Mouse (Mus musculus) hindbrain, embryonic 10.5 days (tissue): ENCODE data around the gene Atp2b4. TPM values are rescaled to one million over a fixed set of nuclear protein-coding genes. Genes with fewer than 3 reads are reported as not detected.

Experiments used
- DNase-seq: peaks from one replicate; pipeline ENCODE4 v3.0.0-alpha.2; 2017; ENCODE audit warnings: low spot score
- H3K27ac ChIP-seq: fragments of 300-500 bp; sonication (generic); 2 replicates; pipeline ENCODE4 v1.5.1; 2016; ENCODE audit warnings: mild to moderate bottlenecking, moderate library complexity
- H3K27me3 ChIP-seq: fragments of 300-500 bp; sonication (generic); 2 replicates; pipeline ENCODE4 v1.6.1; 2016; ENCODE audit warnings: mild to moderate bottlenecking; ENCODE audit not compliant: poor library complexity, insufficient read depth, severe bottlenecking
- H3K36me3 ChIP-seq: fragments of 300-500 bp; sonication (generic); 2 replicates; pipeline ENCODE4 v1.6.1; 2016; ENCODE audit warnings: mild to moderate bottlenecking, moderate library complexity
- H3K4me1 ChIP-seq: fragments of 300-500 bp; sonication (generic); replicated peaks from 2 replicates; pipeline ENCODE4 v1.6.1; 2016; ENCODE audit warnings: mild to moderate bottlenecking
- H3K4me3 ChIP-seq: fragments of 300-500 bp; sonication (generic); 2 replicates; pipeline ENCODE4 v1.5.1; 2016; ENCODE audit warnings: mild to moderate bottlenecking, moderate library complexity
- H3K9me3 ChIP-seq: fragments of 300-500 bp; sonication (generic); 2 replicates; pipeline ENCODE4 v1.6.1; 2016; ENCODE audit warnings: mild to moderate bottlenecking, moderate library complexity
- WGBS: fragments of 180-500 bp; shearing (Covaris S2); methylation state at CpG from one replicate; pipeline ENCODE4 v1.1.7; 2016; 5-methylcytosine and 5-hydroxymethylcytosine counted together
- polyA plus RNA-seq: library from polyadenylated mRNA; unstranded; fragments of >200 nt; fragmentation: Nextera tagmentation; extraction: Ambion mirVana; gene quantifications from 2 replicates; pipeline ENCODE4 v1.2.1, GENCODE M21; 2016

Atp2b4 gene
- polyA plus RNA-seq, 1 experiment from 2014 or later: 4.6 TPM

DNA sequence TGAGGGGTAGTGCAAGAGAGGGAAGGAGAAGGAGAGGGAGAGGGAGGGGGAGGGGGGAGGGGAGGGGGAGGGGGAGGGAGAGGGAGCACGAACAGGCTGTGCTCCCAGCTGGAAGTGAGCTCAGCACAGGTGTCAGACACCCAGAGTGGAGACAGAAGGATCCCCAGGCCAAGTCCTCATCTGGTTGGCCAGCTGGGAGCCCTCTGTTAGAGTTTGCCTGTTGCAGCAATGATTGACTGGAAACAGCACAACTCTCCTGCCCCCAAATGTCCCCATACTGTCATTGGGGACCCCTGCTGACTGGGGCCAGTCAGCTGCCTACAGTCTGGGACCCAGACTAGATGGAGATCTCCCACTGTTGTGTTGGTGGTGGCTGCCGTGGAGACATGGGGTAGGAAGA lies 19.3 kb upstream of the Atp2b4 start:
- Histone ChIP-seq H3K4me1 (peaks cover 32% of the 10 kb centered on the region), H3K4me3 (no peak overlapping the region), H3K36me3 (no peaks in the 10 kb centered on the region), H3K27me3 (peaks cover 30% of the 10 kb centered on the region), H3K9me3 (no peaks in the 10 kb centered on the region), H3K27ac (0 out of 2 replicates have a peak overlapping the region, but pooled peaks have one; percentile 16)
- DNase-seq: no peak
- 29% methylated on average over 2 of the region's 2 CpGs for WGBS

DNA sequence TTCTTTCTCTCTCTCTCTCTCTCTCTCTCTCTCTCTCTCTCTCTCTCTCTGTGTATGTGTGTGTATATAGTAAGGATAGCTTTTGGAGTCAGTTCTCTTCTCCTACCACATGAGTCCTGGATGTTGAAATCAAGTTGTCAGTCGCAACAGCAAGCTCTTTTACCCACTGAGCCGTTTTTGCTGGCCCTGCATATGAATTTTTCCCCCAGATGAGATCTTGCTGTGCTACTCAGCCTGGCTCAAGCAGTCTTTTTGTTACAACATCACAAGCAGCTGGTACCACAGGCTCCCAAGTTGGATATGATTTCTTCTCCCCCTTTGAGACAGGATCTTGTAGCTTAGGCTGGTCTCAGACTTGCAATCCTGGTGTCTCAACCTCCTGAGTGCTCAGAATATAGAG lies 17.7 kb upstream of the Atp2b4 start:
- H3K27me3 ChIP-seq: peaks cover 30% of the 10 kb centered on the region
- no peak overlapping the region for H3K27ac ChIP-seq
- H3K4me3 ChIP-seq: no peak overlapping the region
- H3K36me3 ChIP-seq: no peaks in the 10 kb centered on the region
- WGBS: 82% methylated on average over 2 of the region's 2 CpGs
- no peaks in the 10 kb centered on the region for H3K9me3 ChIP-seq
- H3K4me1 ChIP-seq: peaks cover 27% of the 10 kb centered on the region
- no peak for DNase-seq

DNA sequence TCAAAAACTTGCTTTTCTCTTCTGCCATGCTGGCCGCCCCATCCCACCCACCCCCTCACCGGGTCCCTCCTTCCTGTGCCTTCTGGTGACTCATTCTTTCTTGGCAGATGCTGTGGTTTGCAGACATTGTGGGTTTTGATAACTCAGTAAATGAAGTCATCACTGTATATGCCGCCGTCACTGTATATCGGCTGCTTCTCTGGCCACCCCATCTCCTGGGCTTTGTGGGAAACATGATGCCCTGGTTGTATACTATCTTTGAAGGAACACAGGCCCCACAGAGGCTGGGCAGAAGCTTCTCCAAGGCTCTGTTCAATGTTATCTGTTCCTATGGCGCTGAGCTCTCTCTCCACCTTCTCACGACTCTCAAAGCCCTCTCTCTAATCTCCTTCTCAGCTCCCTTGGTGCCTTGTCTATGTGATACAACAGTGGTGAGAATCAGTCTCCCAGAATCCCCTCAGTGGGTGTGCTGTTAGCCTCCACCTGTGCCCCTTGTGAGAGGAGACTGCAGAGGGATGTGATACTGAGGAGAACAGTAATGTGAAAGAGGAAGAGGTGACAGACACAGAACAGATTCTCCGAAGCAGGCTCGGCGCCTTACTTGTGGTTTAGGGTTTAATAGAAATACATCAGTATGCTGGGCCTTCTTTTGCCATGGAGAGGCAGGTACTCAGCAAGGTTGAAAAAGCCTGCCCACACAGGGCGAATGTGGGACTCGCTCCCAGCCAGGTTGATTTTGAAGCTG lies 15.1 kb upstream of the Atp2b4 start:
- DNase-seq: no peak
- peaks cover 14% of the 10 kb centered on the region for H3K4me1 ChIP-seq
- no peaks in the 10 kb centered on the region for H3K9me3 ChIP-seq
- no peak overlapping the region for H3K27ac ChIP-seq
- no peak overlapping the region for H3K4me3 ChIP-seq
- WGBS: 78% methylated on average over 12 of the region's 12 CpGs
- peaks cover 11% of the 10 kb centered on the region for H3K27me3 ChIP-seq
- H3K36me3 ChIP-seq: no peaks in the 10 kb centered on the region

DNA sequence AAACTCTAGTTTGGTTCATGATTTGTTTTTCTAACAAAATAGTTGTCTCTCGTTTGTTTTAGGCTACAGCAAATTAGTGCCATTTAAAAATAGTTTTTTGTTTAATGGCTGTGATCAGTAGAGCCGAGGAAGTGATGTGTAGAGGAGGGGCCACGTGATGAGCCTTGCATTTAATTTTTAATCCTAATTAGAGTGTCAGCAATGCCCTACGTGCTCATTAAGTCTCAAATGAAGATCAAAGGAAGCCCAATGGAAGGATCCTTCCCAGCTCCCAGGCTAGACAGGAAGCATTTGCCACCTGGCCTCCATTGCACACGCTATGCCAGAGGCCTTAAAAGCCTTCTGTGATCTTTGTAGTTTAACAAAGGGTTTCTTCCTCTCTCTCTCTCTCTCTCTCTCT lies 8.5 kb upstream of the Atp2b4 start:
- Histone ChIP-seq H3K36me3 (no peaks in the 10 kb centered on the region), H3K27me3 (peaks cover 2% of the 10 kb centered on the region; the same call in 1 of the 2 replicates), H3K4me1 (no peaks in the 10 kb centered on the region), H3K9me3 (no peaks in the 10 kb centered on the region), H3K27ac (no peak overlapping the region), H3K4me3 (no peak overlapping the region)
- WGBS: 74% methylated on average over 5 of the region's 5 CpGs
- DNase-seq: no peak

DNA sequence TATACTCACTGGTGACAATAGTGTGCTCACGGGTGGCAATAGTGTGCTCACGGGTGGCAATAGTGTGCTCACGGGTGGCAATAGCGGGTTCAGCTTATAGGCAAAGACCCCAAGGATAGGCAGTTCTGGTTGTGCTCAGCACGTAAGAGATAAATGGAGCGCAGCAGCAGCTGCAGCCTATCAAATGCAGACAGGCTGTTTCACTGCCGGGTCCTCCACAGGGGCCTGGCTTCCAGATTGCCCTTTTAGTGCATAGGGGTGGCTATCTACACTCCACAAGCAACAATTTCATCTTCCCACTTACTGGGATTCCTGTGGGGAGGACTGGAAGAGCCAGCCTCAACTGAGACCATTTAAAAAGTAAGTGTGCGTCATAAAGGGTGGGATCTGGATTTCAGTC lies 7.2 kb upstream of the Atp2b4 start:
- H3K27ac ChIP-seq: no peak overlapping the region
- peaks cover 9% of the 10 kb centered on the region for H3K27me3 ChIP-seq
- H3K4me3 ChIP-seq: no peak overlapping the region
- H3K4me1 ChIP-seq: peaks cover 7% of the 10 kb centered on the region; the same call in 1 of the 2 replicates
- H3K36me3 ChIP-seq: no peaks in the 10 kb centered on the region
- DNase-seq: no peak
- no peaks in the 10 kb centered on the region for H3K9me3 ChIP-seq
- 86% methylated on average over 8 of the region's 8 CpGs for WGBS

DNA sequence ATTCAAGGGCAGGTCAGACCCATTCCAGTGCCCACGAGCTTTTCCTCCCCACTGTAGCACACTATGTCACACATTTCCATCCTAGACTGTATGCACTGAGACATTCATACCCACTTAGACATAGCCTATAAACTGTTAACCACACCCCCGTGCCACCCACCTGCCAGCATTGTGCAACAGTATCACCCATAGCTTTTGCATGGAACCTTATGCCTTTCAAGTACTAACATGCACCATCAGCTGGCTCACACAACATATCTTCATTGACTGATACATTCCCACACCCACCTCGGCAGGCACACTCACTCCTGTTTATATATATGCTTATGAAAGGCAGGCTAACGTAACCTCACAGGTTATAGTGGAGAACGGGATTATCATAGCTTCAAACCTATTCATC lies 902 bp upstream of the Atp2b4 start:
- H3K9me3 ChIP-seq: no peaks in the 10 kb centered on the region
- peaks cover 49% of the 10 kb centered on the region for H3K27me3 ChIP-seq
- H3K4me1 ChIP-seq: peaks cover 57% of the 10 kb centered on the region
- H3K4me3 ChIP-seq: no peak overlapping the region
- H3K36me3 ChIP-seq: no peaks in the 10 kb centered on the region
- no peak for DNase-seq
- H3K27ac ChIP-seq: no peak overlapping the region
- WGBS: 77% methylated on average over 5 of the region's 5 CpGs

DNA sequence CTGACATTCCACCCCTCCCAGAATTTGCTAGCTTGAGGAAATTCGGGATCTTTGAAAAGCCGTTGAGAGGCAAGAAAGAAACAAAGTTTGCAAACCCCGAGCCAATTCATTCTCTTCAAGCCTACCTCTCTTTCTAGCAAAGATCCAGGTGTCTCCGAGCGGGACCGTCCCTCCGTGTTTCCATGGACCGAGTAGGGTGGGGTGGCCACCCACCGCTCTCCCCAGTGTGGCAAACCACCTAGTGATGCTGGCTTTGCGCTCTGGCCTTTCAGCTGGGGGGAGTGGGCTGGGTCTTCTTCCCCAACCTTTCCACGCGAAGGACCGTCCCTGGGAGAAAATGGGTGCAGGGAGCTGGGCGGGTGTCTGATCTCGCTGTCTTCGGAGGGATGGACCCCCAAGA lies 329 bp downstream of the Atp2b4 start:
- peak overlapping the region; percentile 75 for H3K27ac ChIP-seq

DNA sequence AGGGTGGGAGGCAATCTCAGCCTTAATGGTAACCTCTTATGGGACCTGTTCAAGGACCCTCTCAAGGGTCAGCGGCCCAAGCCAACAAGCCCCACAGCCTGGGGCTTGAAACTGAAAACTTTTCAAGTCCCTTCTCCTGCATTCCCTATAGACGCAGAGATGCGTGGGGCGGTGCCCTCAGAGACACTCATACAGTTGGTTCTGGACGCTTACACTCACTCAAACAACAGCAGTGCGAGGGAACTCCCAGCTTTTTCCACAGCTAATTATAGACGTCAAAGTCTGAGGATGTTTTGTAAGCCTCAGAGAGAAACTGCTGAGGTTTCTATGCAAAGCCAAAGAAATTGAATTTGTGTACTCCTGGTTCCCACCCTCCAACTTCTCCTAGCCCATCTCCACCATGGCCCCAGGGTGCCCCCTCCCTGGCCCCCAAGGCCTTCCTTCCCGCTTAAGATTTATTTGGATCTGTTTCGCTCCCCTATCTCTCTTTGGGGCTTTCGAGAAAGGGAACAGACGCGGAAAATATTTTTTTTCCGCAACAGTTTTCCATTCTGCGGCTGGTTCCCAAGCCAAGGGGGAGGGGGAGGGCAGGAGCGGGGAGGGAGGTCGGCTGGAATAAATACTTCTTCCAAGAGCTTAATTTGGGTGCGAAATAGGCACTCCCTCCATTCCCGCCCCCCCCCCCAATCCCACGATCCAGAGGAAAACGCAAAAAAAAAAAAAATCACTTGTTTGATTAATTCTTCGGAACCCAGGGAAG lies 975 bp downstream of the Atp2b4 start:
- H3K4me1 ChIP-seq: peaks cover 57% of the 10 kb centered on the region
- H3K9me3 ChIP-seq: no peaks in the 10 kb centered on the region
- peak overlapping the region; percentile 65 for H3K4me3 ChIP-seq
- 2% methylated on average over 21 of the region's 21 CpGs for WGBS
- DNase-seq: no peak
- no peaks in the 10 kb centered on the region for H3K36me3 ChIP-seq
- H3K27ac ChIP-seq: 0 out of 2 replicates have a peak overlapping the region, but pooled peaks have one; percentile 70
- H3K27me3 ChIP-seq: peaks cover 49% of the 10 kb centered on the region

More for the DNA sequence above, 329 bp downstream of the Atp2b4 start:
- Histone ChIP-seq H3K4me3 (peak overlapping the region; percentile 65), H3K27me3 (peaks cover 49% of the 10 kb centered on the region), H3K36me3 (no peaks in the 10 kb centered on the region), H3K9me3 (no peaks in the 10 kb centered on the region), H3K4me1 (peaks cover 57% of the 10 kb centered on the region)
- WGBS: under 1% methylated on average over 16 of the region's 16 CpGs
- DNase-seq: no peak

DNA sequence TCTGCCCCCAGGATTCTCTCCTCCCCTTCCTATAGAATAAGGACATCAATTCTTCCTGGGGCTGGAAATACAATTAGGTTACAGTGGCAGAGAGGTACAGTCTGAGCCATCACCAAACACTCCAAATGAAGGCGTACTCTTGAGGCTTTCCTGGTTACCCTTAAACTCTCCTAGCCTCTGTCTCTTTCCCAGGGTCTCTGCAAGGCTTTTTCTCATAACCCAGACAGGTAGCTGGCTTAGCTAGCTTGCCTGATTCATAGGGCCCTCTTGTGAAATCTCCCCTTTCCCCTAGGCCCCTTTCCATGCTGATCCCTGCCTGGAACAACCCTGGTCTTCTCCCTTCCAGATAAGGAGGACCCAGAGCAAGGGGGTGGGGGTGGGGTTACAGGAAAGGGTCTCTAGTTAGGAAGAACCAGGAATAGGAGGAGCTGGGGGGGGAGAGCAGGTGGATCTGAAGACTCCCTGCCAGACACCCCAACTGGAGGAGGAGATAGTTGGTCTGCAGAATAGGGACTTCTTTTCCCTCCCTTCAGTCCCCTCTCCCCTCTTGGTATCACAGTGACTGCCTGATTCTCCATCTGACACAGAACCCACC lies 1.9 kb downstream of the Atp2b4 start:
- 68% methylated on average over 1 of the region's 1 CpGs for WGBS
- H3K27me3 ChIP-seq: peaks cover 46% of the 10 kb centered on the region

DNA sequence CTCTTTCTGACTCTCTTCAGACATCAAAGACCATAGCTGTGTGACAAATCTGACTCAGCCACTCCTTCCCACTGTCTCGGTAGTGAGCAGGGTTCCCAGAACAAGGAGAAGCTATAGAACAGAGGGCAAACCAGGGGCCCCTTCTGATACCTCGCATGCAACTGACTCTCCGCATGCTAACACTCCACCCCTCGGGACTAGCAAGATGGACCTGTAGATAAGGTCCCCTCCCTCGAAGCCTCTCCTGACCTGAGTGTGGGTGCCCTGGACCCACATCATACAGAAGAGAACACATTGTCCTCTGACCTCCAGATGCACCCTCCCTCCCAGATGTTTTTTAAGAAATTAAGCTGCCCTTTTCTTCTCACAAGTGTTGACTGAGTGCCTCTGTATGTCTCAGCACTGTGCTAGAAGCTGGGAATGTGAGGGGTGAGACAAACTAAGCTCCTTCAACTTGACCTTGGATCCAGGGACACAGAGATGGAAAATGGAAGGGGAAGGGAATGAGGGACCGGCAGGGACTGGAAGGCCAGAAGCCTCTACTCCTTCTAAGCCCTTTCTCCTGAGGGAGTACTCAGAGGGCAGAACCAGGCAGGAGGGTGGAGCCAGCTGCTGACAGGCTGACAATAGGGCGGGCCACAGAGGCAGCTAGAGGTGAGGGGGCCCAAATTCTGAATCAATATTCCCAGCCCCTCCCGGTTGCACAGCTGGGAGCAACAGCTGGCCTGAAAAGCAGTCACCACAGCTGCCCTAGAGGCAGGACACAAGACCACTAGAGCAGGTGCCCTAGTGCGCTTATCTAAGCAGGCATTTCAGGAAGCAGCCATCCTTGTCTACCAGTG lies 2.6 kb downstream of the Atp2b4 start:
- DNase-seq: no peak
- H3K4me1 ChIP-seq: peaks cover 59% of the 10 kb centered on the region
- H3K27me3 ChIP-seq: peaks cover 42% of the 10 kb centered on the region
- H3K9me3 ChIP-seq: no peaks in the 10 kb centered on the region
- H3K27ac ChIP-seq: peak overlapping the region; percentile 56; the same call in 1 of the 2 replicates
- H3K4me3 ChIP-seq: peak overlapping the region; percentile 65; the same call in 1 of the 2 replicates
- 26% methylated on average over 9 of the region's 9 CpGs for WGBS
- no peaks in the 10 kb centered on the region for H3K36me3 ChIP-seq

More for the DNA sequence above, 1.9 kb downstream of the Atp2b4 start:
- peak overlapping the region; percentile 65 for H3K4me3 ChIP-seq
- DNase-seq: no peak
- peak overlapping the region; percentile 70; the same call in 1 of the 2 replicates for H3K27ac ChIP-seq
- H3K4me1 ChIP-seq: peaks cover 57% of the 10 kb centered on the region
- H3K36me3 ChIP-seq: no peaks in the 10 kb centered on the region
- no peaks in the 10 kb centered on the region for H3K9me3 ChIP-seq

DNA sequence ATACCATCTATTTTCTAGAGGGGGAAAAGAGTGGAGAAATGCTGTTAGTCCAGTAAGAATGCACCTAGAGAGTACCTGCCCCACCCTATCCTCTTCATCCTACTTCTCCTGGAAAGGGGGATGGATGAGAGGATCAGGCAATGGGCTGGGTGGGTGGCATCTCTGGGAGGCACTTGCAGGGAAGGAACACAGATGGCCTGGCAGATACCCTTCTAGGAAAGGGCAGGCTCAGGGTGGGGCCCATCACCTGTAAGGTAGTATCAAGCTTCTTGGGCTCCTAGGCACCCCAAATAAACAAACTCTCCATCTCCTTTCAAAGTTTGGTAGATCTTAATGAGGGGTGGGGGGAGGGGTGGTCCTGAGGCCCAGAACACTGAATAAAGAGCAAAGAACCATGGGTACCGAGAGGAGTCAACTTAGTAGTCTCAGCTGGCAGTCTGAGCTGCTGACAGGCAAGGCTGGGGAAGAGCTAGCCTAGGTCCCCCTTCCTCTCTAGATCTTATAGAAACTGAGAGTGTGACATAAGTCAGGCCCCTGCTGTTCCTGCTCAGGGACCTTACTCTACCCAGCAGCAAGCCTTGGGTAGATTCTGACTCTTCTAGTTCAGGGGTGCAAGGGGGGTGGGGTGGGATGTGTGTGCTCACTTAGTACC lies 3.4 kb downstream of the Atp2b4 start:
- Histone ChIP-seq H3K4me1 (peaks cover 56% of the 10 kb centered on the region), H3K27ac (peak overlapping the region; percentile 56; the same call in 1 of the 2 replicates), H3K4me3 (no peak overlapping the region), H3K27me3 (peaks cover 36% of the 10 kb centered on the region), H3K9me3 (no peaks in the 10 kb centered on the region), H3K36me3 (no peaks in the 10 kb centered on the region)
- 47% methylated on average over 1 of the region's 1 CpGs for WGBS
- no peak for DNase-seq

DNA sequence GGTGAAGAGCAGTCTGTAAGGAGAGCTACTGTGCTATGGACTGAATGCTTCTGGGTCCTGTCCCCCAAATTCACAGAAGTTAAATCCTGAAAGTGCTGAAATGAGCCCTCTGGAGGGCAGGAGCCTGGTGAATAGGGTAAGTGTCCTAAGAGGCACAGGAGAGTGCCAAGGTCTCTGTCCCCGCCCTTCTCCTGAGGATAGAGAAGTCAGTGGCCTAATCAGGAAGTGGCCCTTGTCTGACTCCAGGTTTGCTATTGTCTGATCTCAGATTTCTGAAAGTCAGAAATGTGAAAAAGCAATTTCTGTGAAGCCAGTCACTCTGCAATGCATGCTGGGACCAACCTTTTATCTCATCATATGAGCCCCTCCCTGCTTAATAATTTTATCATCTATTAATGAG lies 7.2 kb downstream of the Atp2b4 start:
- Histone ChIP-seq H3K27me3 (peaks cover 11% of the 10 kb centered on the region), H3K36me3 (no peaks in the 10 kb centered on the region), H3K4me3 (no peak overlapping the region), H3K27ac (no peak overlapping the region), H3K4me1 (peaks cover 27% of the 10 kb centered on the region), H3K9me3 (peaks cover 5% of the 10 kb centered on the region)
- 47% methylated on average over 1 of the region's 1 CpGs for WGBS
- DNase-seq: no peak
